ENCODE assay signal across 10 mouse cellular contexts in genomic region chr10:86193863-86194434, GRCm38 (mm10).
DNase-seq lines count a peak whose midpoint lies in the region; ATAC-seq and TF ChIP-seq lines count a peak whose summit lies in the region.
"Had no signal": no experiment of that assay in that cellular context is flagged by ENCODE, and none has a peak within 500 bp of the region (broad histone marks: within the 10 kb centered on the region; RNA-seq: fewer than 3 reads in every experiment).

No protein-coding gene starts in this region.

- intact Hi-C loops in heart, postnatal 25 days (cut with DNase I) = no loop called here

- H3K4me2 ChIP-seq in heart, embryonic 12.5 days = no peak overlapping the region
- H3K4me2 ChIP-seq in midbrain, embryonic 15.5 days = no peak overlapping the region
- H3K4me2 ChIP-seq in midbrain, embryonic 14.5 days (ENCODE audit: low read length) = no peak overlapping the region
- H3K4me2 ChIP-seq in embryonic facial prominence, embryonic 14.5 days (ENCODE audit: low read depth, low read length) = no peak overlapping the region
- no peak overlapping the region for H3K4me2 ChIP-seq in limb, embryonic 14.5 days (replicated peaks; ENCODE audit: low read depth, low read length, severe bottlenecking)

- H3K9me3 ChIP-seq in heart, embryonic 12.5 days (replicated peaks) = no peaks in the 10 kb centered on the region
- H3K9me3 ChIP-seq in midbrain, embryonic 15.5 days = no peaks in the 10 kb centered on the region
- H3K9me3 ChIP-seq in midbrain, embryonic 14.5 days (ENCODE audit: control insufficient read depth, low read length) = no peaks in the 10 kb centered on the region
- H3K9me3 ChIP-seq in embryonic facial prominence, embryonic 14.5 days (ENCODE audit: control insufficient read depth, low read length) = no peaks in the 10 kb centered on the region
- H3K9me3 ChIP-seq in limb, embryonic 14.5 days (ENCODE audit: control insufficient read depth, low read length) = no peaks in the 10 kb centered on the region

- ATAC-seq in heart, embryonic 12.5 days (ENCODE audit: insufficient number of reproducible peaks, low FRiP score) = no peak
- 0 out of 2 replicates have a peak, but pooled peaks have one; percentile 17 for ATAC-seq in midbrain, embryonic 15.5 days (replicated peaks)
- ATAC-seq in midbrain, embryonic 14.5 days (ENCODE audit: low FRiP score, low TSS enrichment) = no peak
- ATAC-seq in embryonic facial prominence, embryonic 14.5 days (ENCODE audit: low read depth) = 0 out of 2 replicates have a peak, but pooled peaks have one; percentile 18
- ATAC-seq in limb, embryonic 14.5 days (ENCODE audit: low FRiP score, low read depth) = no peak

- H3K9ac ChIP-seq in heart, embryonic 12.5 days = no peak overlapping the region
- H3K9ac ChIP-seq in midbrain, embryonic 15.5 days = no peak overlapping the region
- no peak overlapping the region for H3K9ac ChIP-seq in midbrain, embryonic 14.5 days (replicated peaks; ENCODE audit: low read length)
- H3K9ac ChIP-seq in embryonic facial prominence, embryonic 14.5 days (ENCODE audit: low read depth, low read length) = no peak overlapping the region
- no peak overlapping the region for H3K9ac ChIP-seq in limb, embryonic 14.5 days (ENCODE audit: low read depth, low read length, severe bottlenecking)
- H3K9ac ChIP-seq: liver, embryonic 14.5 days had no signal

- no peak overlapping the region for H3K27ac ChIP-seq in heart, embryonic 12.5 days (ENCODE audit: poor library complexity, severe bottlenecking)
- 0 out of 2 replicates have a peak overlapping the region, but pooled peaks have one; percentile 11 for H3K27ac ChIP-seq in midbrain, embryonic 15.5 days
- no peak overlapping the region for H3K27ac ChIP-seq in midbrain, embryonic 14.5 days (replicated peaks; ENCODE audit: low read depth, low read length)
- no peak overlapping the region for H3K27ac ChIP-seq in embryonic facial prominence, embryonic 14.5 days (replicated peaks; ENCODE audit: low read depth, low read length)
- H3K27ac ChIP-seq in limb, embryonic 14.5 days (replicated peaks; ENCODE audit: low read depth, low read length) = 0 out of 2 replicates have a peak overlapping the region, but pooled peaks have one; percentile 30
- H3K27ac ChIP-seq: liver, embryonic 14.5 days had no signal

- WGBS in heart, embryonic 12.5 days = 40% methylated on average over 4 of the region's 4 CpGs
- 52% methylated on average over 4 of the region's 4 CpGs for WGBS in midbrain, embryonic 15.5 days
- 47% methylated on average over 4 of the region's 4 CpGs for WGBS in midbrain, embryonic 14.5 days
- WGBS in embryonic facial prominence, embryonic 14.5 days = 33% methylated on average over 4 of the region's 4 CpGs
- 63% methylated on average over 4 of the region's 4 CpGs for WGBS in limb, embryonic 14.5 days

- H3K36me3 ChIP-seq in heart, embryonic 12.5 days = no peaks in the 10 kb centered on the region
- no peaks in the 10 kb centered on the region for H3K36me3 ChIP-seq in midbrain, embryonic 15.5 days (replicated peaks)
- no peaks in the 10 kb centered on the region for H3K36me3 ChIP-seq in midbrain, embryonic 14.5 days (ENCODE audit: control insufficient read depth, insufficient read depth, low read length)
- H3K36me3 ChIP-seq in embryonic facial prominence, embryonic 14.5 days (ENCODE audit: control insufficient read depth, insufficient read depth, low read length) = no peaks in the 10 kb centered on the region
- no peaks in the 10 kb centered on the region for H3K36me3 ChIP-seq in limb, embryonic 14.5 days (ENCODE audit: control insufficient read depth, insufficient read depth, low read length)

- peak; percentile 20 for DNase-seq in heart, postnatal 25 days (ENCODE audit: low spot score)
- DNase-seq in midbrain, embryonic 14.5 days = no peak
- peak; percentile 30 for DNase-seq in embryonic facial prominence, embryonic 14.5 days (ENCODE audit: low spot score)
- DNase-seq in limb, embryonic 14.5 days (ENCODE audit: low spot score) = no peak
- no peak for DNase-seq in kidney, postnatal 4 days
- DNase-seq: kidney, postnatal 10 days; thymus, adult 2 months had no signal

- no peaks in the 10 kb centered on the region for H3K27me3 ChIP-seq in heart, embryonic 12.5 days (replicated peaks)
- no peaks in the 10 kb centered on the region for H3K27me3 ChIP-seq in midbrain, embryonic 15.5 days (replicated peaks)
- no peaks in the 10 kb centered on the region for H3K27me3 ChIP-seq in midbrain, embryonic 14.5 days (ENCODE audit: control insufficient read depth, insufficient read depth, low read length)
- no peaks in the 10 kb centered on the region for H3K27me3 ChIP-seq in embryonic facial prominence, embryonic 14.5 days (replicated peaks; ENCODE audit: control insufficient read depth, insufficient read depth, low read length)
- no peaks in the 10 kb centered on the region for H3K27me3 ChIP-seq in limb, embryonic 14.5 days (ENCODE audit: control insufficient read depth, insufficient read depth, low read length)

- peaks cover 10% of the 10 kb centered on the region; the same call in 1 of the 2 replicates for H3K4me1 ChIP-seq in heart, embryonic 12.5 days (replicated peaks)
- no peaks in the 10 kb centered on the region for H3K4me1 ChIP-seq in midbrain, embryonic 15.5 days
- no peaks in the 10 kb centered on the region for H3K4me1 ChIP-seq in midbrain, embryonic 14.5 days (ENCODE audit: control insufficient read depth, insufficient read depth, low read length)
- peaks cover 7% of the 10 kb centered on the region; the same call in 1 of the 2 replicates for H3K4me1 ChIP-seq in embryonic facial prominence, embryonic 14.5 days (ENCODE audit: control insufficient read depth, insufficient read depth, low read length)
- H3K4me1 ChIP-seq in limb, embryonic 14.5 days (ENCODE audit: control insufficient read depth, insufficient read depth, low read length) = peaks cover 14% of the 10 kb centered on the region

- no peak for TF ChIP-seq POLR2A in limb, embryonic 14.5 days (IDR thresholded peaks at IDR 0.05; ENCODE audit: borderline replicate concordance, extremely low read depth, insufficient read depth, insufficient read length)

- H3K4me3 ChIP-seq in heart, embryonic 12.5 days = no peak overlapping the region
- no peak overlapping the region for H3K4me3 ChIP-seq in midbrain, embryonic 15.5 days
- H3K4me3 ChIP-seq in midbrain, embryonic 14.5 days (replicated peaks; ENCODE audit: low read depth, low read length) = no peak overlapping the region
- no peak overlapping the region for H3K4me3 ChIP-seq in embryonic facial prominence, embryonic 14.5 days (ENCODE audit: low read depth, low read length)
- no peak overlapping the region for H3K4me3 ChIP-seq in limb, embryonic 14.5 days (replicated peaks; ENCODE audit: low read length)

Comparison
In these comparisons a context has a peak if more than half of its experiments do, and no peak if none do; other contexts are left out.
1. ATAC-seq: peak in midbrain, embryonic 15.5 days (single experiment) and embryonic facial prominence, embryonic 14.5 days (single experiment); none in heart, embryonic 12.5 days (single experiment), midbrain, embryonic 14.5 days (single experiment) and limb, embryonic 14.5 days (single experiment).
2. H3K27ac ChIP-seq: peak in midbrain, embryonic 15.5 days (single experiment) and limb, embryonic 14.5 days (single experiment); none in heart, embryonic 12.5 days (single experiment), midbrain, embryonic 14.5 days (single experiment) and embryonic facial prominence, embryonic 14.5 days (single experiment).
3. DNase-seq: peak in heart, postnatal 25 days (single experiment) and embryonic facial prominence, embryonic 14.5 days (single experiment); none in midbrain, embryonic 14.5 days (single experiment), limb, embryonic 14.5 days (single experiment) and kidney, postnatal 4 days (0 of 2).